Mouse (Mus musculus) cortical plate, adult 2 months (tissue): ENCODE results near the gene Calhm5. TPM values are rescaled to one million over a fixed set of nuclear protein-coding genes. Genes with fewer than 3 reads are reported as not detected.

Experiments used
- H3K27ac ChIP-seq: fragments of 200-500 bp; 2 replicates; pipeline ENCODE4 v1.5.1; 2012; ENCODE audit warnings: low read length, control low read depth, inconsistent platforms; ENCODE audit not compliant: insufficient read depth
- H3K4me1 ChIP-seq: fragments of 200-500 bp; 2 replicates; pipeline ENCODE4 v1.6.1; 2011; ENCODE audit warnings: low read length; ENCODE audit not compliant: control insufficient read depth, insufficient read depth
- H3K4me3 ChIP-seq: fragments of 200-500 bp; 2 replicates; pipeline ENCODE4 v1.5.1; 2011; ENCODE audit warnings: mild to moderate bottlenecking, low read length, control low read depth; ENCODE audit not compliant: insufficient read depth
- CTCF ChIP-seq: fragments of 200-500 bp; IDR thresholded peaks from 2 replicates; pipeline ENCODE4 v1.5.1; 2011; ENCODE audit warnings: mild to moderate bottlenecking, control low read depth, low read length; ENCODE audit not compliant: insufficient read depth; ENCODE audit errors: extremely low read depth
- POLR2A ChIP-seq: fragments of 200-500 bp; IDR thresholded peaks from 2 replicates; pipeline ENCODE4 v1.6.1; 2011; ENCODE audit warnings: mild to moderate bottlenecking, low read length, control low read depth; ENCODE audit not compliant: insufficient read depth; ENCODE audit errors: extremely low read depth
- polyA plus RNA-seq: library from polyadenylated mRNA; depleted of rRNA; stranded (reverse); fragments of >200 nt; gene quantifications from 2 replicates; pipeline ENCODE4 v1.2.3, GENCODE M21; 2012; rRNA removed

The Calhm5 gene
- polyA plus RNA-seq, 1 experiment, result 2.0 TPM

- Histone ChIP-seq H3K27ac (no peak overlapping the region), H3K4me1 (no peaks in the 10 kb centered on the region), H3K4me3 (no peak overlapping the region)
- TF ChIP-seq POLR2A, result no peak
- no peak for TF ChIP-seq CTCF
Observed at GRCm38 (mm10) chr10:34074522-34075200, 21.7 kb downstream of the Calhm5 start.

- no peak overlapping the region for H3K27ac ChIP-seq
- TF ChIP-seq POLR2A (no peak), CTCF (no peak)
- H3K4me3 ChIP-seq, result no peak overlapping the region
- H3K4me1 ChIP-seq, result no peaks in the 10 kb centered on the region
Observed at GRCm38 (mm10) chr10:34071650-34072049, 24.7 kb downstream of the Calhm5 start.

GRCm38 (mm10) chr10:34070999-34071492 lies 25.3 kb downstream of the Calhm5 start:
- TF ChIP-seq CTCF (no peak), POLR2A (no peak)
- H3K4me3 ChIP-seq, result no peak overlapping the region

GRCm38 (mm10) chr10:34069606-34070005 lies 26.7 kb downstream of the Calhm5 start:
- TF ChIP-seq POLR2A (no peak), CTCF (no peak)
- Histone ChIP-seq H3K4me3 (no peak overlapping the region), H3K27ac (no peak overlapping the region), H3K4me1 (no peaks in the 10 kb centered on the region)

More at GRCm38 (mm10) chr10:34070999-34071492, 25.3 kb downstream of the Calhm5 start:
- Histone ChIP-seq H3K4me1 (no peaks in the 10 kb centered on the region), H3K27ac (no peak overlapping the region)

GRCm38 (mm10) chr10:34066591-34066990 lies 29.7 kb downstream of the Calhm5 start:
- Histone ChIP-seq H3K4me1 (no peaks in the 10 kb centered on the region), H3K4me3 (no peak overlapping the region), H3K27ac (no peak overlapping the region)
- TF ChIP-seq CTCF, result no peak

GRCm38 (mm10) chr10:34053987-34054386 lies 42.3 kb downstream of the Calhm5 start:
- H3K4me1 ChIP-seq, result no peaks in the 10 kb centered on the region
- no peak overlapping the region for H3K4me3 ChIP-seq
- H3K27ac ChIP-seq, result no peak overlapping the region
- no peak for TF ChIP-seq CTCF
- TF ChIP-seq POLR2A, result no peak

- Histone ChIP-seq H3K4me3 (no peak within 1 kb of the TSS), H3K4me1 (no peaks in the 10 kb centered on the region), H3K27ac (no peak within 1 kb of the TSS)
- TF ChIP-seq CTCF (no peak), POLR2A (no peak)
Observed at GRCm38 (mm10) chr10:34044210-34044609, 52.1 kb downstream of the Calhm5 start, which contains the start of gene Calhm4. Gene Calhm4 (minus strand): TSS chr10:34044310.

Other genes starting within 250 kb of the Calhm5 start
- 0.10 TPM in 1 of 2 replicates, not detected in the other for gene Sult3a1, start 238.8 kb downstream of the Calhm5 start, polyA plus RNA-seq
- 0.49 and 1.0 TPM in 2 replicates for gene Rsph4a, start 191.4 kb downstream of the Calhm5 start, polyA plus RNA-seq
- 7.6 and 8.0 TPM in 2 replicates for gene Zup1, start 145.2 kb downstream of the Calhm5 start, polyA plus RNA-seq
- gene Rwdd1, start 76.9 kb downstream of the Calhm5 start, polyA plus RNA-seq, result 65.8 and 72.3 TPM in 2 replicates
- 0.19 TPM in 1 of 2 replicates, not detected in the other for gene Trappc3l, start 58.9 kb downstream of the Calhm5 start, polyA plus RNA-seq
- gene Calhm4, start 52.2 kb downstream of the Calhm5 start, polyA plus RNA-seq, result 0.02 TPM in 1 of 2 replicates, not detected in the other
- 0.42 and 0.56 TPM in 2 replicates for gene Calhm6, start 31.5 kb upstream of the Calhm5 start, polyA plus RNA-seq
- gene Dse, start 111.2 kb upstream of the Calhm5 start, polyA plus RNA-seq, result 2.7 and 2.8 TPM in 2 replicates
- gene Tspyl1, start 185.7 kb upstream of the Calhm5 start, polyA plus RNA-seq, result 110 and 118 TPM in 2 replicates
- 315 and 334 TPM in 2 replicates for gene Tspyl4, start 200.9 kb upstream of the Calhm5 start, polyA plus RNA-seq